Mouse (Mus musculus) heart, postnatal 10 days (tissue): ENCODE measurements around the gene Wfdc5. TPM values are rescaled to one million over a fixed set of nuclear protein-coding genes. Genes with fewer than 3 reads are reported as not detected.

Source experiments
- DNase-seq, 2 experiments: peaks; one replicate each; pipeline ENCODE4 v3.0.0; 2021
- intact Hi-C: fragments of 180-260 bp; cut with DNase I; formaldehyde crosslinking; loops from one replicate; pipeline ENCODE4 v1.15.1; 2025
- total RNA-seq, 2 experiments: library from RNA; stranded (reverse); gene quantifications; 2 replicates each; pipeline ENCODE4 v1.2.3; 2021

Gene Wfdc5
- total RNA-seq, 2 experiments from 2014 or later = not detected

- intact Hi-C loops = loop anchor here (1.0 to 5.0 kb wide), 3 partner anchors 46 to 273 kb away; partner anchors contain the start of gene Slpi
- DNase-seq = peak; percentile 45 to 48
Measured at GRCm38 (mm10) chr2:164134563-164134962, 48.0 kb downstream of the Wfdc5 start.

GRCm38 (mm10) chr2:164131586-164131985 lies 51.0 kb downstream of the Wfdc5 start:
- DNase-seq = no peak
- intact Hi-C loops = loop anchor here (5.0 kb wide), 1 partner anchor 256 kb away; the partner anchor contains the start of gene Slpi

- DNase-seq = no peak
- intact Hi-C loops = no loop called here
Measured at GRCm38 (mm10) chr2:164128576-164129411, 53.7 kb downstream of the Wfdc5 start.

GRCm38 (mm10) chr2:164127297-164127696 lies 55.2 kb downstream of the Wfdc5 start:
- no peak for DNase-seq
- intact Hi-C loops = no loop called here

- intact Hi-C loops = no loop called here
Measured at GRCm38 (mm10) chr2:164126533-164126955, 56.0 kb downstream of the Wfdc5 start.

More at GRCm38 (mm10) chr2:164126533-164126955, 56.0 kb downstream of the Wfdc5 start:
- DNase-seq = peak; percentile 33 to 56

Other genes starting within 250 kb of the Wfdc5 start
- 100 to 1,000 TPM; 138 to 139 TPM for gene Ywhab, start 187.8 kb downstream of the Wfdc5 start, total RNA-seq
- gene Pabpc1l, start 157.3 kb downstream of the Wfdc5 start, total RNA-seq = under 1 TPM; 0.77 to 0.91 TPM
- gene Stk4, start 112.4 kb downstream of the Wfdc5 start, total RNA-seq = 10 to 100 TPM; 20.9 to 21.4 TPM
- gene Tomm34, start 111.6 kb downstream of the Wfdc5 start, total RNA-seq = 10 to 100 TPM; 22.8 to 25.9 TPM
- gene Kcns1, start 11.6 kb downstream of the Wfdc5 start, total RNA-seq = under 1 TPM; 0.14 to 0.15 TPM
- not detected for gene Wfdc12, start 7.9 kb upstream of the Wfdc5 start, total RNA-seq
- not detected for gene Wfdc15a, start 17.4 kb upstream of the Wfdc5 start, total RNA-seq
- not detected for gene Wfdc15b, start 38.9 kb upstream of the Wfdc5 start, total RNA-seq
- not detected for gene Svs2, start 55.7 kb upstream of the Wfdc5 start, total RNA-seq
- not detected for gene Svs3b, start 73.9 kb upstream of the Wfdc5 start, total RNA-seq
- not detected for gene Svs4, start 95.7 kb upstream of the Wfdc5 start, total RNA-seq
- not detected for gene Svs3a, start 106.5 kb upstream of the Wfdc5 start, total RNA-seq
- gene Svs6, start 134.0 kb upstream of the Wfdc5 start, total RNA-seq = not detected
- not detected for gene Svs5, start 150.0 kb upstream of the Wfdc5 start, total RNA-seq
- gene Slpi, start 206.4 kb upstream of the Wfdc5 start, total RNA-seq = under 1 TPM; 0.45 to 0.77 TPM
- not detected for gene Rbpjl, start 220.4 kb upstream of the Wfdc5 start, total RNA-seq
- gene Matn4, start 222.4 kb upstream of the Wfdc5 start, total RNA-seq = 1 to 10 TPM; 1.2 to 2.3 TPM